Mouse (Mus musculus): Measurements from ENCODE around the gene Ccdc12. TPM values are rescaled to one million over a fixed set of nuclear protein-coding genes. Genes with fewer than 3 reads are reported as not detected.

The Ccdc12 gene
- polyA plus RNA-seq, 1 experiment from 2014 or later: 200 TPM

GRCm38 (mm10) chr9:110759265-110759664 lies 103.0 kb downstream of the Ccdc12 start:
- WGBS: 44% methylated on average over 2 of the region's 2 CpGs
- peak; percentile 54; the same call in 1 of the 2 replicates for ATAC-seq
- H3K9ac ChIP-seq (replicated peaks; ENCODE audit: low read depth): no peak overlapping the region

DNA sequence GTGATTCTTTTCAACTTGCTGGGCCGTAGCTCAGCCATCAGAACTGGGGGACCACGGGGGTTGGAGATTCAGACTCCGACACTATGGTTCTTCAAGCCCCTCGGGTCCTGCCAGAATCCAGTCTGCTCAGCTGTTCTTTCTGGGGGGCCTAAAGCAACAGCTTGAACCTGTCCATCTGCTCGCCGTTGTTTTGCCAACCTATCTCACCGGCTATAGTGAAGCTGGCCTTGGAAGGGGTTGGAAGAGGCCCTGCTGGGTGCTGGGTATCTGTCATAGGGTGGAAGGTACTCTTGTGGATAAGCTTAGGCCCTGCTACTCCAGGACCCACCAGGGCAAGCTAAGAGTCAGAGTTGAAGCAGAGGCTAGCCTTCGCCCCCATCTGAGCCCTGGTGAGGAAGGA lies 104.6 kb downstream of the Ccdc12 start:
- DNase-seq (ENCODE audit: low spot score) (no peak), ATAC-seq (no peak)
- Histone ChIP-seq H3K4me3 (ENCODE audit: low read depth, low read length) (no peak overlapping the region), H3K9me3 (ENCODE audit: low read length) (no peaks in the 10 kb centered on the region), H3K27me3 (replicated peaks; ENCODE audit: insufficient read depth, low read length) (no peaks in the 10 kb centered on the region; the same call in 1 of the 2 replicates), H3K4me2 (replicated peaks; ENCODE audit: low read depth, low read length) (no peak overlapping the region), H3K36me3 (ENCODE audit: insufficient read depth, low read length) (no peaks in the 10 kb centered on the region), H3K9ac (replicated peaks; ENCODE audit: low read depth) (no peak overlapping the region), H3K4me1 (ENCODE audit: insufficient read depth, low read depth, low read length) (no peaks in the 10 kb centered on the region), H3K27ac (ENCODE audit: low read length) (no peak overlapping the region)
- no peak for TF ChIP-seq EP300 (IDR thresholded peaks at IDR 0.05)
- no peak for TF ChIP-seq CTCF (IDR thresholded peaks at IDR 0.05)
- 73% methylated on average over 8 of the region's 8 CpGs for whole genome bisulfite sequencing

More at GRCm38 (mm10) chr9:110759265-110759664, 103.0 kb downstream of the Ccdc12 start:
- Histone ChIP-seq H3K36me3 (ENCODE audit: insufficient read depth, low read length) (no peaks in the 10 kb centered on the region), H3K27me3 (replicated peaks; ENCODE audit: insufficient read depth, low read length) (no peaks in the 10 kb centered on the region; the same call in 1 of the 2 replicates), H3K9me3 (ENCODE audit: low read length) (no peaks in the 10 kb centered on the region), H3K4me1 (ENCODE audit: insufficient read depth, low read depth, low read length) (no peaks in the 10 kb centered on the region), H3K4me2 (replicated peaks; ENCODE audit: low read depth, low read length) (no peak overlapping the region), H3K4me3 (ENCODE audit: low read depth, low read length) (no peak overlapping the region), H3K27ac (ENCODE audit: low read length) (no peak overlapping the region)
- TF ChIP-seq CTCF (IDR thresholded peaks at IDR 0.05): peak; percentile 84
- TF ChIP-seq EP300 (IDR thresholded peaks at IDR 0.05): no peak
- DNase-seq (ENCODE audit: low spot score): peak; percentile 55

Small RNA genes lying within 50 kb of the gene (microRNA-seq; reads per million reads assigned to microRNA genes)
- not detected for gene Mir8107

Other genes with a start within 250 kb of the Ccdc12 start
- 8.8 and 11.2 TPM in 2 replicates for gene Ptpn23, start 248.3 kb upstream of the Ccdc12 start, polyA plus RNA-seq (2015; fragmentation: Nextera tagmentation; extraction: Ambion mirVana)
- 24.6 and 30.7 TPM in 2 replicates for gene Ngp, start 236.8 kb upstream of the Ccdc12 start, polyA plus RNA-seq (2015; fragmentation: Nextera tagmentation; extraction: Ambion mirVana)
- gene Klhl18, start 179.8 kb upstream of the Ccdc12 start, polyA plus RNA-seq (2015; fragmentation: Nextera tagmentation; extraction: Ambion mirVana): 4.1 and 4.5 TPM in 2 replicates
- 3.4 TPM in 2 replicates for gene Kif9, start 179.5 kb upstream of the Ccdc12 start, polyA plus RNA-seq (2015; fragmentation: Nextera tagmentation; extraction: Ambion mirVana)
- 22.0 and 24.0 TPM in 2 replicates for gene Setd2, start 123.9 kb upstream of the Ccdc12 start, polyA plus RNA-seq (2015; fragmentation: Nextera tagmentation; extraction: Ambion mirVana)
- 45.2 and 46.6 TPM in 2 replicates for gene Nradd, start 32.1 kb upstream of the Ccdc12 start, polyA plus RNA-seq (2015; fragmentation: Nextera tagmentation; extraction: Ambion mirVana)
- 6.2 and 6.6 TPM in 2 replicates for gene Nbeal2, start 2.3 kb upstream of the Ccdc12 start, polyA plus RNA-seq (2015; fragmentation: Nextera tagmentation; extraction: Ambion mirVana)
- gene Myl3, start 85.4 kb downstream of the Ccdc12 start, polyA plus RNA-seq (2015; fragmentation: Nextera tagmentation; extraction: Ambion mirVana): 10.4 and 13.8 TPM in 2 replicates
- gene Pth1r, start 90.6 kb downstream of the Ccdc12 start, polyA plus RNA-seq (2015; fragmentation: Nextera tagmentation; extraction: Ambion mirVana): 19.4 and 24.4 TPM in 2 replicates
- gene Prss42, start 141.7 kb downstream of the Ccdc12 start, polyA plus RNA-seq (2015; fragmentation: Nextera tagmentation; extraction: Ambion mirVana): not detected in 2 replicates
- gene Prss44, start 157.5 kb downstream of the Ccdc12 start, polyA plus RNA-seq (2015; fragmentation: Nextera tagmentation; extraction: Ambion mirVana): not detected in 2 replicates
- gene Prss43, start 170.2 kb downstream of the Ccdc12 start, polyA plus RNA-seq (2015; fragmentation: Nextera tagmentation; extraction: Ambion mirVana): not detected in 2 replicates
- gene Prss45, start 178.1 kb downstream of the Ccdc12 start, polyA plus RNA-seq (2015; fragmentation: Nextera tagmentation; extraction: Ambion mirVana): not detected in 2 replicates
- gene Prss46, start 188.0 kb downstream of the Ccdc12 start, polyA plus RNA-seq (2015; fragmentation: Nextera tagmentation; extraction: Ambion mirVana): not detected in 2 replicates
- 0.14 and 0.20 TPM in 2 replicates for gene Prss50, start 201.5 kb downstream of the Ccdc12 start, polyA plus RNA-seq (2015; fragmentation: Nextera tagmentation; extraction: Ambion mirVana)
- gene Als2cl, start 223.4 kb downstream of the Ccdc12 start, polyA plus RNA-seq (2015; fragmentation: Nextera tagmentation; extraction: Ambion mirVana): 13.5 and 14.4 TPM in 2 replicates
- gene Tmie, start 223.6 kb downstream of the Ccdc12 start, polyA plus RNA-seq (2015; fragmentation: Nextera tagmentation; extraction: Ambion mirVana): 3.6 and 4.0 TPM in 2 replicates

All from lung, postnatal 0 days (tissue).